Mouse (Mus musculus): ENCODE results near the gene Fam57b. TPM values are rescaled to one million over a fixed set of nuclear protein-coding genes. Genes with fewer than 3 reads are reported as not detected.

The Fam57b gene
- total and polyA plus RNA-seq, 2 experiments from 2014 or later: 44.3 to 44.8 TPM

GRCm38 (mm10) chr7:126822741-126823140, 25.3 kb downstream of the Fam57b start:
- ATAC-seq (peak; percentile 22), DNase-seq (ENCODE audit: low spot score) (no peak)
- H3K27ac ChIP-seq: peak overlapping the region; percentile 86
- TF ChIP-seq CTCF (IDR thresholded peaks at IDR 0.05; ENCODE audit: low read depth): no peak
- H3K4me3 ChIP-seq (ENCODE audit: low read length): peak overlapping the region; percentile 57
- H3K9ac ChIP-seq (replicated peaks; ENCODE audit: low read length): peak overlapping the region; percentile 77
- H3K4me2 ChIP-seq (ENCODE audit: low read depth, low read length): peak overlapping the region; percentile 55
- 13% methylated on average over 9 of the region's 9 CpGs for WGBS
- H3K36me3 ChIP-seq (ENCODE audit: insufficient read depth, low read length): peaks cover 5% of the 10 kb centered on the region; the same call in 1 of the 2 replicates
- H3K27me3 ChIP-seq (ENCODE audit: insufficient read depth, low read length): no peaks in the 10 kb centered on the region
- no peaks in the 10 kb centered on the region for H3K9me3 ChIP-seq (ENCODE audit: low read length)
- peaks cover 23% of the 10 kb centered on the region for H3K4me1 ChIP-seq (ENCODE audit: insufficient read depth, low read length)

- no peak for TF ChIP-seq CTCF (IDR thresholded peaks at IDR 0.05; ENCODE audit: low read depth)
These were observed 25.8 kb downstream of the Fam57b start for GRCm38 (mm10) chr7:126823202-126823711.

DNA sequence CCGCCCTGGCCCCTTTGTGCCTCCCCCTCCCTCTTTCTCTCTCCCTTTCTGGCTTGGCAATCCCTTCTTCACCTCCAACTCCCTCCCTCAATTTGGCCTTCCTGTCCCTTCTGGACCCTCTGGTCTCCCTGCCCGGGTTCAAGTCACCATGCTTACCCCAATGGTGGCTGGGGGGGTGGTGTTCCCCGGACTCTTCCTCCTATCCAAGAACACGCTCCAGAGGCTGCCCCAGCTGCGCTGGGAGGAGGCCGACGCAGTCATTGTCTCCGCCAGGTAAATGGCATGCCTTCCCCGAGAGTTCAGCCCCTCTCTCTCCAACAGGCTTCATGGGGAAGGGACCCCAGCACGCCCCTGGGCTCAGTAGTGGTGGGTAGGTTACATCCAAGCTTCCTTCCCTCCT, 26.5 kb downstream of the Fam57b start:
- Histone ChIP-seq H3K9me3 (ENCODE audit: low read length) (no peaks in the 10 kb centered on the region), H3K4me3 (ENCODE audit: low read length) (peak overlapping the region; percentile 57), H3K4me1 (ENCODE audit: insufficient read depth, low read length) (peaks cover 23% of the 10 kb centered on the region), H3K27me3 (ENCODE audit: insufficient read depth, low read length) (no peaks in the 10 kb centered on the region), H3K27ac (peak overlapping the region; percentile 86), H3K9ac (replicated peaks; ENCODE audit: low read length) (peak overlapping the region; percentile 77), H3K36me3 (ENCODE audit: insufficient read depth, low read length) (peaks cover 5% of the 10 kb centered on the region; the same call in 1 of the 2 replicates), H3K4me2 (ENCODE audit: low read depth, low read length) (peak overlapping the region; percentile 55)
- no peak for DNase-seq (ENCODE audit: low spot score)
- WGBS: 8% methylated on average over 10 of the region's 10 CpGs
- no peak for TF ChIP-seq CTCF (IDR thresholded peaks at IDR 0.05; ENCODE audit: low read depth)
- peak; percentile 13; the same call in 1 of the 2 replicates for ATAC-seq

More at GRCm38 (mm10) chr7:126823202-126823711, 25.8 kb downstream of the Fam57b start:
- 1% methylated on average over 15 of the region's 19 CpGs for whole genome bisulfite sequencing
- ATAC-seq: peak; percentile 84
- H3K9me3 ChIP-seq (ENCODE audit: low read length): no peaks in the 10 kb centered on the region
- peak overlapping the region; percentile 77 for H3K9ac ChIP-seq (replicated peaks; ENCODE audit: low read length)
- H3K4me1 ChIP-seq (ENCODE audit: insufficient read depth, low read length): peaks cover 23% of the 10 kb centered on the region
- peak overlapping the region; percentile 55 for H3K4me2 ChIP-seq (ENCODE audit: low read depth, low read length)
- no peaks in the 10 kb centered on the region for H3K27me3 ChIP-seq (ENCODE audit: insufficient read depth, low read length)
- H3K36me3 ChIP-seq (ENCODE audit: insufficient read depth, low read length): peaks cover 5% of the 10 kb centered on the region; the same call in 1 of the 2 replicates
- peak; percentile 74 for DNase-seq (ENCODE audit: low spot score)
- peak overlapping the region; percentile 86 for H3K27ac ChIP-seq
- peak overlapping the region; percentile 57 for H3K4me3 ChIP-seq (ENCODE audit: low read length)

- Histone ChIP-seq H3K9me3 (ENCODE audit: low read length) (no peaks in the 10 kb centered on the region), H3K27me3 (ENCODE audit: insufficient read depth, low read length) (no peaks in the 10 kb centered on the region), H3K36me3 (ENCODE audit: insufficient read depth, low read length) (peaks cover 5% of the 10 kb centered on the region; the same call in 1 of the 2 replicates), H3K27ac (no peak overlapping the region), H3K4me1 (ENCODE audit: insufficient read depth, low read length) (peaks cover 23% of the 10 kb centered on the region), H3K9ac (replicated peaks; ENCODE audit: low read length) (no peak overlapping the region), H3K4me3 (ENCODE audit: low read length) (no peak overlapping the region), H3K4me2 (ENCODE audit: low read depth, low read length) (0 out of 2 replicates have a peak overlapping the region, but pooled peaks have one; percentile 14)
- no peak for TF ChIP-seq CTCF (IDR thresholded peaks at IDR 0.05; ENCODE audit: low read depth)
- DNase-seq (ENCODE audit: low spot score): no peak
- WGBS: 17% methylated on average over 8 of the region's 8 CpGs
- no peak for ATAC-seq
These were observed 27.9 kb downstream of the Fam57b start for GRCm38 (mm10) chr7:126825403-126825802.

- TF ChIP-seq CTCF (IDR thresholded peaks at IDR 0.05; ENCODE audit: low read depth): no peak
- no peaks in the 10 kb centered on the region for H3K9me3 ChIP-seq (ENCODE audit: low read length)
- H3K27ac ChIP-seq: no peak overlapping the region
- no peak overlapping the region for H3K4me3 ChIP-seq (ENCODE audit: low read length)
- WGBS: 73% methylated on average over 5 of the region's 5 CpGs
- no peak for ATAC-seq
- H3K4me2 ChIP-seq (ENCODE audit: low read depth, low read length): no peak overlapping the region
- no peaks in the 10 kb centered on the region for H3K27me3 ChIP-seq (ENCODE audit: insufficient read depth, low read length)
- peaks cover 23% of the 10 kb centered on the region for H3K4me1 ChIP-seq (ENCODE audit: insufficient read depth, low read length)
- H3K36me3 ChIP-seq (ENCODE audit: insufficient read depth, low read length): peaks cover 5% of the 10 kb centered on the region; the same call in 1 of the 2 replicates
- no peak for DNase-seq (ENCODE audit: low spot score)
- no peak overlapping the region for H3K9ac ChIP-seq (replicated peaks; ENCODE audit: low read length)
These were observed 28.5 kb downstream of the Fam57b start for GRCm38 (mm10) chr7:126825952-126826351.

DNA sequence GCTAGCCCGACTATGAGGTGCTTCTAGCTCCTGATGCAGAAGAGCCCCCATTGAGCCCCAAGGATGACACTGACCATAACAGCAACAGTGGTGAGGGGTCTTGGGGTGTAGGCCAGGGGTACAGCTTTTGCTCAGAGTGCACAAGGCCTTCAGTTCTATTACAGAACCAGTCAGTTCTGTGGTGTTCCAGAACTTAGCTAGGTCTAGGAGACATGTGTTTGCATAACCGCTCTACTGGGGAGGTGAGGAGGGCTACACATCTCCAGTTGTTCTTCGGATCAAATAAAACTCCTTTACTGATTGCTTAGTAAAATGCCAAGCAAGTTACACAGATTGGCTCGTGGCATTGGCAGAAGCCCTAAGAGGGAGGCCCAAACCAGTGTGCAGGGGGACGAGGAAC, 34.1 kb downstream of the Fam57b start, which contains the start of gene 4930451I11Rik:
4930451I11Rik (minus strand) TSS at position 101 of the 400 bp plus-strand sequence.
- Histone ChIP-seq H3K27ac (no peak within 1 kb of the TSS), H3K27me3 (ENCODE audit: insufficient read depth, low read length) (no peaks in the 10 kb centered on the region), H3K4me3 (ENCODE audit: low read length) (peak within 1 kb of the TSS; percentile 23; the same call in 1 of the 2 replicates), H3K4me2 (ENCODE audit: low read depth, low read length) (peak within 1 kb of the TSS; percentile 51), H3K4me1 (ENCODE audit: insufficient read depth, low read length) (no peaks in the 10 kb centered on the region), H3K9me3 (ENCODE audit: low read length) (no peaks in the 10 kb centered on the region), H3K9ac (replicated peaks; ENCODE audit: low read length) (no peak within 1 kb of the TSS), H3K36me3 (ENCODE audit: insufficient read depth, low read length) (peaks cover 5% of the 10 kb centered on the region; the same call in 1 of the 2 replicates)
- no peak for TF ChIP-seq CTCF (IDR thresholded peaks at IDR 0.05; ENCODE audit: low read depth)
- DNase-seq (ENCODE audit: low spot score) (no peak), ATAC-seq (no peak; the same call in 1 of the 2 replicates)
- WGBS: 55% methylated on average over 5 of the region's 5 CpGs

Data from hindbrain, postnatal 0 days (tissue).